Comparison of ENCODE assay signal across 22 mouse cellular contexts in the genomic region with DNA sequence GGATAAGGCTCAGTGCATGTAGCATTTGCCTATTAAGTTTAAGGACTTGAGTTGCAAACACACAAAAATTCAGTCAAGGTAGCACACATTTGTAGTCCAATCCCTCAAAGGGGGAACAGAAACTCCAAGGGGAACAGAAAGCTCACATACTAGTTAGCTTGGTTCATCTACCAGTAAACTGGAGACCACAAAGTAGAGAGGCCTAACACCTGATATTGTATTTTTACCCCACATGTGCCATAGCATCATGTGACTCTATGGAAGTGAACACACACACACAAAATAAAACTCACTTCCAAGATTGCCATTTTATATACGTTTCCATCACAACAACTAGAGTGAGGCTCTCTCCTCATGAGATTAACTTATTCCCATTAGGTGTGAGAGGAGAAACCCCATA.
DNase-seq lines count a peak whose midpoint lies in the region; ATAC-seq and TF ChIP-seq lines count a peak whose summit lies in the region.
"Had no signal": no experiment of that assay in that cellular context is flagged by ENCODE, and none has a peak within 500 bp of the region (broad histone marks: within the 10 kb centered on the region; RNA-seq: fewer than 3 reads in every experiment).

No protein-coding gene starts in this region.

- no peak for TF ChIP-seq RAD21 in CH12.LX (IDR thresholded peaks at IDR 0.05; ENCODE audit: low read depth, low read length)

- TF ChIP-seq POLR2A in CH12.LX (IDR thresholded peaks at IDR 0.05; ENCODE audit: low read depth, low read length), result no peak

- no peak overlapping the region for H3K9ac ChIP-seq in CH12.LX (ENCODE audit: insufficient read depth, low read depth)
- H3K9ac ChIP-seq in heart, embryonic 12.5 days, result no peak overlapping the region
- no peak overlapping the region for H3K9ac ChIP-seq in liver, postnatal 0 days (replicated peaks)
- H3K9ac ChIP-seq: embryonic facial prominence, embryonic 12.5 days; forebrain, embryonic 13.5 days; forebrain, embryonic 15.5 days; forebrain, postnatal 0 days had no signal

- no peak overlapping the region for H3K4me3 ChIP-seq in CH12.LX (replicated peaks in 1 of 3; ENCODE audit: low read depth in 2 of 3, low read length in 2 of 3, poor library complexity in 1 of 3)
- H3K4me3 ChIP-seq in heart, embryonic 12.5 days, result no peak overlapping the region
- H3K4me3 ChIP-seq in liver, postnatal 0 days (ENCODE audit: low read depth, low read length), result no peak overlapping the region
- H3K4me3 ChIP-seq: embryonic facial prominence, embryonic 10.5 days; embryonic facial prominence, embryonic 12.5 days; forebrain, embryonic 13.5 days; forebrain, embryonic 15.5 days had no signal

- no peak overlapping the region for H3K4me2 ChIP-seq in CH12.LX (ENCODE audit: insufficient read depth, low read depth, poor library complexity, severe bottlenecking)
- H3K4me2 ChIP-seq in heart, embryonic 12.5 days, result no peak overlapping the region
- no peak overlapping the region for H3K4me2 ChIP-seq in liver, postnatal 0 days (ENCODE audit: low read depth, low read length)
- H3K4me2 ChIP-seq: embryonic facial prominence, embryonic 12.5 days; forebrain, embryonic 13.5 days; forebrain, embryonic 15.5 days had no signal

- no peaks in the 10 kb centered on the region for H3K9me3 ChIP-seq in CH12.LX (replicated peaks; ENCODE audit: low read length)
- no peaks in the 10 kb centered on the region for H3K9me3 ChIP-seq in heart, embryonic 12.5 days (replicated peaks)
- no peaks in the 10 kb centered on the region for H3K9me3 ChIP-seq in liver, postnatal 0 days (ENCODE audit: low read length)
- H3K9me3 ChIP-seq: embryonic facial prominence, embryonic 10.5 days; embryonic facial prominence, embryonic 12.5 days; forebrain, embryonic 13.5 days; forebrain, embryonic 15.5 days had no signal

- dilution Hi-C loops in CH12.LX (cut with MboI; ENCODE audit: extremely low pct_ligation_motif_present, extremely low pct_unique_long_range_greater_than_20kb, low sequenced_read_pairs), result no loop called here

- peak; percentile 88 for TF ChIP-seq EP300 in CH12.LX (IDR thresholded peaks at IDR 0.05; ENCODE audit: low read length)
- no peak for TF ChIP-seq EP300 in liver, postnatal 0 days (IDR thresholded peaks at IDR 0.05; ENCODE audit: low read depth)

- H3K79me2 ChIP-seq in CH12.LX (replicated peaks; ENCODE audit: control insufficient read depth, extremely low read depth, insufficient read depth, poor library complexity, severe bottlenecking), result no peaks in the 10 kb centered on the region

- H3K27me3 ChIP-seq in CH12.LX (replicated peaks), result no peaks in the 10 kb centered on the region
- H3K27me3 ChIP-seq in splenic B cell, adult 2 months (ENCODE audit: control insufficient read depth, insufficient read depth, low read length, poor library complexity, severe bottlenecking), result no peaks in the 10 kb centered on the region
- H3K27me3 ChIP-seq in heart, embryonic 12.5 days (replicated peaks), result no peaks in the 10 kb centered on the region
- no peaks in the 10 kb centered on the region for H3K27me3 ChIP-seq in liver, postnatal 0 days (ENCODE audit: insufficient read depth, low read length)
- H3K27me3 ChIP-seq: forebrain, embryonic 15.5 days had no signal

- 73% methylated on average over 1 of the region's 1 CpGs for WGBS in heart, embryonic 12.5 days
- 83% methylated on average over 1 of the region's 1 CpGs for WGBS in liver, postnatal 0 days (ENCODE audit: insufficient replicate concordance)

- no peak for TF ChIP-seq CTCF in CH12.LX (conservative IDR thresholded peaks at IDR 0.05 in 1 of 2, IDR thresholded peaks at IDR 0.05 in 1 of 2; ENCODE audit: low read depth in 2 of 2, low read length in 2 of 2)
- no peak for TF ChIP-seq CTCF in liver, postnatal 0 days (IDR thresholded peaks at IDR 0.05; ENCODE audit: low read depth)

- DNase-seq in A20 (ENCODE audit: low read depth, low spot score), result peak; percentile 75
- peak; percentile 60 for DNase-seq in CH12.LX (ENCODE audit: extremely low read depth)
- DNase-seq in splenic B cell, adult 2 months (ENCODE audit: low read depth, low spot score), result peak; percentile 34
- DNase-seq in layer of hippocampus, adult 11-12 months (ENCODE audit: low spot score), result no peak
- no peak for DNase-seq in liver, postnatal 0 days
- DNase-seq: adrenal gland, adult 2 months; adrenal gland, postnatal 10 days; adrenal gland, postnatal 25 days; cerebellum, adult 11 months; cerebellum, adult 18-20 months; cerebellum, adult 8-10 months; cerebellum, adult 9-11 months; cerebellum, postnatal 14 days; cerebellum, postnatal 36 days; forebrain, postnatal 0 days had no signal

- peaks cover 0 to 14% of the 10 kb centered on the region in 2 experiments; a peak in 2 of 4 replicates for H3K4me1 ChIP-seq in CH12.LX (ENCODE audit: control insufficient read depth in 1 of 2, insufficient read depth in 2 of 2)
- H3K4me1 ChIP-seq in heart, embryonic 12.5 days (replicated peaks), result no peaks in the 10 kb centered on the region
- no peaks in the 10 kb centered on the region for H3K4me1 ChIP-seq in liver, postnatal 0 days (ENCODE audit: insufficient read depth)
- H3K4me1 ChIP-seq: embryonic facial prominence, embryonic 10.5 days; embryonic facial prominence, embryonic 12.5 days; forebrain, embryonic 13.5 days; forebrain, embryonic 15.5 days had no signal

- H3K36me3 ChIP-seq in CH12.LX (replicated peaks in 1 of 2; ENCODE audit: control insufficient read depth in 1 of 2, insufficient read depth in 1 of 2, low read length in 1 of 2), result no peaks in the 10 kb centered on the region
- H3K36me3 ChIP-seq in splenic B cell, adult 2 months (ENCODE audit: control insufficient read depth, insufficient read depth, low read length, poor library complexity, severe bottlenecking), result no peaks in the 10 kb centered on the region
- no peaks in the 10 kb centered on the region for H3K36me3 ChIP-seq in heart, embryonic 12.5 days
- H3K36me3 ChIP-seq in liver, postnatal 0 days (replicated peaks; ENCODE audit: insufficient read depth, low read length), result no peaks in the 10 kb centered on the region
- H3K36me3 ChIP-seq: embryonic facial prominence, embryonic 10.5 days; embryonic facial prominence, embryonic 12.5 days; forebrain, embryonic 15.5 days had no signal

- H3K27ac ChIP-seq in CH12.LX (ENCODE audit: insufficient read depth, low read depth), result no peak overlapping the region
- H3K27ac ChIP-seq in heart, embryonic 12.5 days (ENCODE audit: poor library complexity, severe bottlenecking), result no peak overlapping the region
- no peak overlapping the region for H3K27ac ChIP-seq in liver, postnatal 0 days (ENCODE audit: low read depth)
- H3K27ac ChIP-seq: embryonic facial prominence, embryonic 10.5 days; embryonic facial prominence, embryonic 12.5 days; forebrain, embryonic 13.5 days; forebrain, embryonic 15.5 days had no signal

- peak; percentile 35; the same call in 1 of the 2 replicates for ATAC-seq in megakaryocyte, adult 5-6 weeks (ENCODE audit: poor library complexity, severe bottlenecking)
- ATAC-seq in heart, embryonic 12.5 days (ENCODE audit: insufficient number of reproducible peaks, low FRiP score), result no peak
- no peak for ATAC-seq in liver, postnatal 0 days
- ATAC-seq: CD4-positive, CD25-positive, alpha-beta regulatory T cell, adult 4 months; forebrain, embryonic 13.5 days; forebrain, embryonic 15.5 days; forebrain, postnatal 0 days had no signal

- in situ Hi-C loops in CH12.LX (cut with MboI; ENCODE audit: low pct_ligation_motif_present, low pct_unique_long_range_greater_than_20kb, low sequenced_read_pairs), result no loop called here

TF ChIP-seq in CH12.LX, 34 proteins besides CTCF, POLR2A, EP300 and RAD21 (continues in another document):
- TF ChIP-seq USF2 (conservative IDR thresholded peaks at IDR 0.05; ENCODE audit: low read depth, low read length) (peak; percentile 49), NRF1 (IDR thresholded peaks at IDR 0.05; ENCODE audit: low read depth, low read length) (no peak), IRF4 (IDR thresholded peaks at IDR 0.05; ENCODE audit: low read depth, low read length) (peak; percentile 77), MAX (IDR thresholded peaks at IDR 0.05; ENCODE audit: low read length) (no peak), USF1 (IDR thresholded peaks at IDR 0.05; ENCODE audit: low read depth, low read length) (peak; percentile 14; the same call in 1 of the 2 replicates), GABPA (IDR thresholded peaks at IDR 0.05; ENCODE audit: insufficient replicate concordance, low read depth, low read length) (no peak), MEF2A (IDR thresholded peaks at IDR 0.05; ENCODE audit: borderline replicate concordance, low read depth, low read length) (no peak), MYC (IDR thresholded peaks at IDR 0.05; ENCODE audit: low read depth, low read length) (0 out of 2 replicates have a peak, but pooled peaks have one; percentile 16), RCOR1 (conservative IDR thresholded peaks at IDR 0.05; ENCODE audit: low read depth, low read length) (no peak), CHD2 (IDR thresholded peaks at IDR 0.05; ENCODE audit: low read length) (no peak), JUN (IDR thresholded peaks at IDR 0.05; ENCODE audit: insufficient read depth, low read depth, low read length) (no peak), PAX5 (IDR thresholded peaks at IDR 0.05; ENCODE audit: low read length) (no peak), ZMIZ1 (IDR thresholded peaks at IDR 0.05; ENCODE audit: low read depth, low read length) (no peak), ETS1 (conservative IDR thresholded peaks at IDR 0.05; ENCODE audit: low read depth, low read length) (0 out of 2 replicates have a peak, but pooled peaks have one; percentile 11), TBP (conservative IDR thresholded peaks at IDR 0.05; ENCODE audit: low read depth, low read length) (no peak), UBTF (IDR thresholded peaks at IDR 0.05; ENCODE audit: low read depth, low read length) (no peak), ELF1 (IDR thresholded peaks at IDR 0.05; ENCODE audit: low read depth, low read length) (no peak), CHD1 (IDR thresholded peaks at IDR 0.05; ENCODE audit: low read depth, low read length) (no peak), POLR2AphosphoS2 (IDR thresholded peaks at IDR 0.05; ENCODE audit: low read depth, low read length) (no peak), MAZ (IDR thresholded peaks at IDR 0.05; ENCODE audit: low read depth, low read length) (no peak), MXI1 (IDR thresholded peaks at IDR 0.05; ENCODE audit: low read depth, low read length) (no peak), SMC3 (IDR thresholded peaks at IDR 0.05; ENCODE audit: low read depth, low read length) (no peak), MAFK (IDR thresholded peaks at IDR 0.05; ENCODE audit: insufficient replicate concordance, low read length) (no peak), TCF12 (IDR thresholded peaks at IDR 0.05; ENCODE audit: low read depth, low read length) (no peak; the same call in 1 of the 2 replicates), KAT2A (IDR thresholded peaks at IDR 0.05; ENCODE audit: insufficient replicate concordance, low read length) (no peak), ZC3H11A (IDR thresholded peaks at IDR 0.05; ENCODE audit: low read depth, low read length) (no peak), BHLHE40 (IDR thresholded peaks at IDR 0.05; ENCODE audit: low read depth, low read length) (peak; percentile 86)

Comparison
In these comparisons a context has a peak if more than half of its experiments do, and no peak if none do; other contexts are left out.
1. DNase-seq: peak in A20 (single experiment), CH12.LX (single experiment) and splenic B cell, adult 2 months (single experiment); none in layer of hippocampus, adult 11-12 months (single experiment) and liver, postnatal 0 days (single experiment).